Mouse (Mus musculus): Measurements from ENCODE around the gene B3gnt4.

DNA sequence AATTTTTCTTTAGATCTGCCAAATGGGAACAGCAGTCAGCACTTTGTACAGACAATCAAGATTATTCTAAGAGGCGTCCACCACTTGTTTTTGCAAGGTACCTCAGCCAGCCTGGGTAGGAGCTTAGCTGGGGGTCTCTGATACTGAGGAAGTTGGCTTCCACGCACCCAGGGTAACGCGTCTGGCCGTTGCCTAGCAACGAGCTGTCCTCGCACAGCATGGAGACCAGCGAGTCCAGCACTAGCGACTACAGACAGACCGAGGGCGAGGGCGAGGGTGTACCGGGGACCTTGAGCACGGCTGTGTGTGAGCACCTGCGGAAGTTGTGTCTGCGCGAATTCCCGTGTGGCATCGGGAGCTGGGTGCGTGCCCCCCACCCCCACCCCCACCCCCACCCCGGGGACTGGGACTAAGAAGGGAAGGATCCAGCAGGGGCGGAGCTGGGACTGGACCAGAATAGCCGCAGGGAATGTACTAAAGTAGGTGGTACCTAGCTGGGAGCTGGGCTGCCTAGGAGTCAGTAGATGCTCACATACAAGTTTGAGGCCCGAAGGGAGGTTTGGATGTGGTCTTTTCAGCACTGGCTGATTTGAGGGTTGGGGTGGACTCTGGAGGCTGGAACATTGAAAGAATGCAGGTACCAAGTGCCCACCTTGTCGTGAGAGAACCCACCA lies 21.0 kb upstream of the B3gnt4 start, which contains the start of the genes Lrrc43 and Il31:
- TF ChIP-seq CTCF (IDR thresholded peaks at IDR 0.05; ENCODE audit: insufficient read depth, low read depth, low read length) (no peak), POLR2A (IDR thresholded peaks at IDR 0.05; ENCODE audit: insufficient read depth, low read depth, low read length) (no peak)

Data from olfactory bulb, adult 2 months (tissue).